Mouse (Mus musculus) 416B (cell line): ENCODE results near the gene Pld6.

Experiments
- DNase-seq: peaks from one replicate; pipeline ENCODE4 v3.0.0; 2011; ENCODE audit warnings: low read depth

The Pld6 gene

DNA sequence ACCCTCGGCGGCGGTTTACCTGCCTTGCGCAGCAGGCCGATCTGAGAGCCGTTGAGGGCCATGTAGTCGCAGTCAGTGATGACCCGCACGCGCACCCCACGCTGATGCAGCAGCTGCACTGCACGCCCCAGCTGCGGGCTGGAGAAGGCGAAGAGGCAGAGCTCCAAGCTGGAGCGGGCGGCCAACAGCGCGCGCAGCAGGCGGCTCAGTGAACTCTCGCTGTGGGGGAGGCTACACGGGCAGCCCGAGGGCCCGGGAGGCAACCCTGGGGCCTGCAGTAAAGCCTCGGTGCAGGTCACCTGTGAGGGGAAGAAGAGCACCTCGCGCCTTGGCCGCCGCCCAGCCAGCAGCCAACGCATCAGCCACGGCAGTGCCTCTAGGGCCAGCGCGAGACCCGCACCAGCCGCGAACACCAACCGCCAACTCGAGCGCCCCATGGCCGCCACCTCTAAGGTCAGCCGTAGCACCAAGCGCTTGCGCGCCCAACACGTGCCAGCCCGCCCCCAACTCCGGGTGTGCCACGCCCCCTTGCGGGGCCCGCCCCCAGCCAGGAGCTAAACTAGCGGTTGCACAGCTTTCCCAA, at the start of gene Pld6:
Gene Pld6, minus strand, starts transcription at position 447 of the 583 bp plus-strand sequence.
- DNase-seq: no peak

DNA sequence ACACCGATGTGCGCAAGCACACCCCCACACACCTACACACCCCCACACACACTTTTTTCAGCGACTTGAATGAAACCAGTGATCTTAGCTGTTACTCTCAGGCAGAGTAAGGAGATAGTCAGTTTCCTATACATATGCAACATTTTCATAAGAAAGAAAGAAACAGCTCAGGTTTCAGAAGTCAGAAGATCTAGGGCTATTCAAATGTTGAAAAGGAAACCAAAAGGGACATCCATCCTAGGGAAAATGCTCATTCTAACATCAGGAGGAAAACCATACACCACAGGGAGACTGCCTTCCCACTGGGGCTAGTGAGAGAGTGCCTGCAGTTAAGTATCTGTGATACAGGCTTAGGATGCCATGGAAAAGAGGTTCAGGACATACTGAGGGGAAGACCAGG, 34.2 kb upstream of the Pld6 start:
- DNase-seq: no peak

DNA sequence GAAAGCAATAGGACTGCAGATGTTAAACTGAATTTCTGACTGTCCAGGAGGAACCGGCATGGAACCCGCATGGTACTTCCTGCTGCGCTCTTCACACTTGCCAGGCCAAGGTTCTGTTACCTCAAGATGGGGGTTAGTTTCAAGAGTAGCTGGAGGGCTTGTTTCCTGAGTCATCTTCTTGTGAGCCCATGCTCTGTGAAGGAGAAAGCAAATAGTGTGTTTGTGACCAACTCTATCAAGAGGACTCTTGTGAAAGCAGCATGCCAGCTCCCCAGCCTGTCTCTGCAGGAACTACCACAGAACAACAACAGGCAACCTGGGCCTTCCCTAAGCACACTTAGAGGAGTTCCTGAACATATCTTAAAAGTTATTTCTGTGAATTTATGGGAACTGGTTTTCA, 30.5 kb upstream of the Pld6 start:
- DNase-seq: no peak

DNA sequence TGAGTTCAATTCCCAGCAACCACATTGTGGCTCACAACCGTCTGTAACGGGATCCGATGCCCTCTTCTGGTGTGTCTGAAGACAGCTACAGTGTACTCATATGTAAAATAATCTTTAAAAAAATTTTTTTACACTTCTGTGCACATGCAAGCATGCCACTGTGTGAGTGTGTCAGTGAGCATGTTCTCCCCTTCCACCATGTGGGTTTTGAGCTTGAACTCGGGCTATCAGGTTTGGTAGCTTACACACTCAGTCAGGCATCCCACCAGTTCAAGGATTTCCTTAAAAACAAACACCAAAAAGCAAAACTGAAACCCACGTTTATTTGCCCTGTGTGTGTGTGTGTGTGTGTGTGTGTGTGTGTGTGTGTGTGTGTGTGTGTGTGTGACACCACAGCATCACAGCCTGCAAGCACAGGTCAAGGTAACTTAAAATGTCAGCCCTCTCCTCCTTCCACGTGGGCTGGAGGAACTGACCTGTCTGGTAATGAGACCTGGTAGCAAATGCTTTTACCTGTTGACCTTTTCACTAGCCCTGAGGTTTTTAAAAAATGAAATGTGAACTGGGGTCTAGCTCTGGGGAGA, 28.1 kb upstream of the Pld6 start:
- DNase-seq: no peak

DNA sequence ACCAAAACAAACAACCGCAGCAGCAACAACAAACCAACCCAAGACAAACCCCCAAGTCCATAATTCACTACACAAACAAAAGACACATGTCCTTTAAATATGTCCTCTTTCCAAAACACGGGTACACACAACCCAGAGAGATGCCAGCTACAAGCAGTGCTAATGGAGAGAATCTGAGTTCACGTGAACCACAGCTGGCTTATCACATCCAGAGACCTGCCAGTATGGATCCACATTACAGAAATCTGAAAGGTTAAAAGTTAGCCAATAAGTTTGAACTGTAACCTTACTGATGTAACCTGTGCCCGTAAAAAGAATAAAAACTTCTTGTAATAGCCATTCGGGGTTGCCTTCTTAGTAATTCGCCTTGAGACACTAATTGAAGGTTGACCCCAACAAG, 27.5 kb upstream of the Pld6 start:
- DNase-seq: no peak

DNA sequence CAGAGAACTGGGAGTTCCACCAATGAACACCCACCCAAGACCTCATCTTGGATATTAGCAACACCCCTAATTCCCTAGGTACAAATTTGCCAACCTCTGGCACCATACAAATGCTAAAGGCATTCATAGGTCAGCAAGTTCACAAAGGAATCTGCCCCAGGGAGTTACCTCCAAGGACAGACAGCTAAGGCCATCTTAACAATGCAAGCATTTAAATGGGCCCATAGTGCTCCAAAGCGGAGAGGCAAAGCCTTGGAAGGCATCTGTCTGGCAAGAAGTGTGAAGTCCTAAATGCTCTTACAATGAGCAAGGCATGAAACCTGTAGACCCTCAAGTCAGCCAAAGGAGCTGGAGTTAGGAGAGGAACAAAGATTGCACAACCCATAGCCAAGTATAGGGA, 26.9 kb upstream of the Pld6 start:
- DNase-seq: no peak

DNA sequence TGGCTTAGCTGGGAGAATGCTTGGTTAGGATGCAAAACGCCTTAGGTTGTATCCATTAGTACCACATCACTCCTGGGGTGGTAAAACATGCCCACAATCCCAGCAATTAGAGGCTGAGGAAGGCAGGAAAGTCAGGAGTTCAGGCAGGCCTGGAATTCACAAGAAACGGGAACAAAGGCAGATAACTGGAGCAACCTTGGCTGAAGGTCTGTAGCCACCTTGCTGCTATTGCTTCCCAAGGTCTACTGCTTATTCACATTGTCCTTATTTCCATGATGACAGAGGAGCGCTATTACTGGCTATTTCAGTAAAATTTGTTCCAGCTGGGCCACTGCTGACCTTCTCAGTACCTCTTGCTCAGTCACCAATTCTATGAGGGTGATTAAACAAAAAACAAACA, 25.8 kb upstream of the Pld6 start:
- DNase-seq: no peak

DNA sequence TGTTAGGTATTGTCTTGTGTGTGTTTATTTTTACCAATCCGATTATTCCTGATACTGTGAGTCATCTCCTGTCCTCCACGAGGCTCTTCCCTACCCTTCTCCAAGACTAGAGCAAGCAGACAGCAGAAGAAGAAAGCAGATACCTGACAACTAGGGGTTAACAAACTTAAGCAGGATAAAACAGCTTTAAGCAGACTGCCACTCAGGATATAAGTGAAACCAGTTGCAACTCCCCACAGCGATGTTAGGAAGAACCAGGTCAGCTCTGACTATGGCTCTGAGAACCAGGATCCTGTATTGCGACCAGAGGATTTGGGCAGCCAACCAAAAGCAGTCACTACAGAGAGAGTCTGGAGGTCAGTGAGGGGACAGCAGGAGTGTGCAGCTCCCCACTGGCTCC, 23.8 kb upstream of the Pld6 start:
- no peak for DNase-seq

DNA sequence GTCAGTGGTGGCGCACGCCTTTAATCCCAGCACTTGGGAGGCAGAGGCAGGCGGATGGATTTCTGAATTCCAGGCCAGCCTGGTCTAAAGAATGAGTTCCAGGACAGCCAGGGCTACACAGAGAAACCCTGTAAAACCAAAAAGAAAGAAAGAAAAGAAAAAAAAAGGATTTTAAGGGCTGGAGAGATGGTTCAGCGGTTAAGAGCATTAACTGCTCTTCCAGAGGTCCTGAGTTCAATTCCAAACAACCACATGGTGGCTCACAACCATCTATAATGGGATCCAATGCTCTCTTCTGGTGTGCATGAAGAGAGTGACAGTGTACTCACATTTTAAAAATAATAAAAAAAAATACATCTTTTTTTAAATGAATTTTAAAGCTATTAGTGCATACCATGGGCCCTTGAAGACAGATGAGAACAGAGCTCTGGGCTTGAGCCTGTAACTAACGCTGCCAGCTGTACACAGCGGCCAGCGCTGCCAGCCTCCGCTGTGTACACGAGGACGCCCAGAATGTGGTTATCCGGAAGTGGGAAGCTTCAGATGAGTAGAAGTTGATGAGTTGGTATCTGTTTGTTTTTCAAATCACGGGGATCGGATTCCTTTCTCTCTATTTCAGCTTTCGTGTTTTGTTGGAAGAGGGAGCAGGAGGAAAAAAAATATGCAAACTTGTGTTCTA, 23.2 kb upstream of the Pld6 start:
- peak; percentile 73 for DNase-seq

DNA sequence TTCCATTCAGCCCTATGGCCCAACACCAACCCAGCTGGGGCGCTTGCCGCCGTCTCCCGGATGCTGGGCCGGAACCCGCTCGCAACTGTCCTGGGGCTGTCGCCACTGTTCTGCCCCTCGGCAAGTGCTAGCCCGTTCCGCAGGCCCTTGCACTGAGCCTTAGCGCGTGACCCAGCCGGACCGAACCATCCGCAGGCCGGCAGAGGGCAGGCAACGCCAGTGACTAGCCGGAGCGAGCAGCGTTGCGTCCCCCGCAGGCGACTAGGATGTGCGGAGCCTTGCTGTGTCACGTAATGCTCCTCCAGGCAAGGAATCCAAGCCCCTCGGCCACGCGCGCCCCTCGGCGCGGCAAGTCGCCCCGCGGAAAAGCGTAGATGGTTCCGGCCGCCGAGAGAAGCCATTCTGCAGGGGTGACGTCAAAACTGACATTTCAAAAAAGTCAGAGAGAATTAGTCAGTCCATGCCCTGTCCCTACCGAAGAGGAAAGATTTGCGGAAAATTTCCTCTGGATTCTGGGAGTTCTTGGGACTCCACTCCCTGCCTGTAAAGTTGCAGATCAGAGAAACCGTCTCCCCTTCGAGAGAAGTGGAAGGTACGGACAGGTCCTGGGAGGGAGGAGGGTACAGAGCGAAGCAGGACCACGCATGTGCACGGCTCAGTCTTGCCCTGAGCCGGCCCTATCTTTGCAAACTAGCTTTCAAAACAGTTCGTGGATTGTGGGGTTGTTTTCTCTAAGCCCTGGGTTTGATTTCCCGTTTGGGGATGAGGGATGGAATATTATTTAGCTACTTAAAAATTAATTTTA, 22.4 kb upstream of the Pld6 start, which contains the start of gene Flcn:
Gene Flcn, minus strand, starts transcription at position 347 of the 805 bp plus-strand sequence.
- DNase-seq: peak; percentile 94

DNA sequence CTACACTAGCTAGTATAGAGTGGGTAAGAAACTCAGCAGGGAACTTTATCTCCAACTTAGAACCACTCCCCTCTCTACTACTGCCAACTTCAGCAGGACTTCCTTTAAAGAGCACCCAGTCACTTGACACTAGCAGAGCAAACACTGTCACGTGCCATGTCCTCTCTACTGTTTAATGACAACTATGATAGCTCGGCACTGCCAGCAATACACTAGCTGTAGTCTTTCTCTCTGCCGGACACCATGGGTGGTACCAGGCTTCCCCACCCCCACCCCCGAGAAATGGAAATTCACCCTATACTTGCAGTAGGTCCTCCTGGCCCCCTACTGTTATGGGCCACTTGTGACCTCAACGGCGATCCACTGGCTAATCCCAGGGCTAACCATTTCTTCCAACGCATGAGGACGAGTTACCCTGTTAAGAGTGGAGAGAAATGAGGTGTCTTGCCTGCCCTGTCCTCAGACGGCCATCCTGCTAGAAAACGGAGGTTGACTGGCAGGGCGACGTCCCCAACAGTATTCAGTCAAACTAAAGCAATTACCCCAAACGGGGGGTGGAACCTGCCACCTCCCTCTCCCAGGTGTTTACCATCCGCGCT, 21.7 kb upstream of the Pld6 start:
- DNase-seq: peak; percentile 77

DNA sequence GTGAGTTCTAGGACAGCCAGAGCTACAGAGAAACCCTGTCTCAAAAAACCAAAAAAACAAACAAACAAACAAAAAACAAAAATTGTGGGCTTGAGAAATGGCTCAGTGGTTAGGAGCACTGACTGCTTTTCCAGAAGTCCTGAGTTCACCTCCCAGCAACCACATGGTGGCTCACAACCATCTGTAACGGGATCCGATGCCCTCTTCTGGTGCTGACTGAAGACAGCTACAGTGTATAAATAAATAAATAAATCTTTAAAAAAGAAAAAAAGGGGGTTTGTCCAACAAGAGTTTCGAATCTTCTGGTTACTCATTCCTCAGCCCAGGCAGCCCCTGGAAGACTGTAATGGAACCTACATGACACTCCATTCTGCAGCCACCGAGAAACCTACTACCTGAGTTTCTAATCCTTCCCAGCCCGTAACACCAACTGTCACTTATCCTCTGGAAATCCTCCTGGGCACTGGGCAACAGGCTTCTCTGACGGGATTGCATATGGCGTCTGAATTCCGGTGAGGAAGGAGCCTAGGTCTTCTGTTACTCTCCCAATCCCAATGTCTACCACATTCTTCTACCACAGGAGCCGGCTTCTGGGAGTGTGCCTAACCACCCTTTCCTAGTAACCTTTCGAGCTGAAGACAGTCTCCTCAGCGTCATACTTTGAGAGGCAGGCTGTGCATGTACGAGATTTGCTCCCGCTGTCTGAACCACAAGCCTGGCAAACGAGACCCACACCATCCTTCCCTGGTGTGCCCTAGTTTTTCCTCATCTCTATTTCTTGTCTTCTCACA, 20.9 kb upstream of the Pld6 start:
- peak; percentile 37 for DNase-seq

DNA sequence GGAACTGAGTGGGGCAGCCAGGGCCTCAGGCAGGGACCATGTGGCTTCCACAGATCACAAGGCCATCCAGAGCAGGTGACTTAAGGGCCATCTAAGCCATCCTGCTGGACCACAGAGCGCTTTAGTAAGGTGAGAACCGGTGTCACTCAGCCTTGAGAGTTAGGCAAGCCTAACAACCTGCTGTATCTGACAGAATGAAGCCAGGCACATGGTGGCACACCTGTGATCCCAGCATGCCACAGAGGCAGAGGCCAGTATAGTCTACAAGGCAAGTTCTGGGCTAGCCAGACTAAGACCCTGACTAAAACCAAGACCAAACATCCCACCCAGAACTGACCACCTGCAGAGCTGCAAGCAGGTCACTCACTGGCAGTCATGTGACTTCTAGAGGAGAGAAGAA, 18.2 kb upstream of the Pld6 start:
- DNase-seq: no peak

DNA sequence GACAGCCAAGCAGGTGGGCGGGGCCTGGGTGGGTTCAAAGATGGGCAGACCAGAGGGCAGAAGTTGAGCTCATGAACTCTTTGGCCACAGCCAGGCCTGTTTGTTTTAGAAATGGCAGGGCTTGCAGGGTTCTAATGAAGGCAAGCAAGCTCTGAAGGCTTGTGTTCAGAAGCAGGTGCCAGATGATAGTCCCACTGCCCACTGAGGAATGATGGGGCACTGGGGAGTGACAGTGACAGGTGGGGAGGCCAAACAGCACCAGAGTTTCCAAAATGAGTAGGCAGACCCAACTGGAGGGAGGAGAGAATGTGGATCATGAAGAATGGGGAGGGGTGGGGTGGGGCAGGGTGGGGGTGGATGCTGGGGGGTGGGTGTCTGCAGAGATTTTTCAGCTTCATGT, 17.8 kb upstream of the Pld6 start:
- no peak for DNase-seq

DNA sequence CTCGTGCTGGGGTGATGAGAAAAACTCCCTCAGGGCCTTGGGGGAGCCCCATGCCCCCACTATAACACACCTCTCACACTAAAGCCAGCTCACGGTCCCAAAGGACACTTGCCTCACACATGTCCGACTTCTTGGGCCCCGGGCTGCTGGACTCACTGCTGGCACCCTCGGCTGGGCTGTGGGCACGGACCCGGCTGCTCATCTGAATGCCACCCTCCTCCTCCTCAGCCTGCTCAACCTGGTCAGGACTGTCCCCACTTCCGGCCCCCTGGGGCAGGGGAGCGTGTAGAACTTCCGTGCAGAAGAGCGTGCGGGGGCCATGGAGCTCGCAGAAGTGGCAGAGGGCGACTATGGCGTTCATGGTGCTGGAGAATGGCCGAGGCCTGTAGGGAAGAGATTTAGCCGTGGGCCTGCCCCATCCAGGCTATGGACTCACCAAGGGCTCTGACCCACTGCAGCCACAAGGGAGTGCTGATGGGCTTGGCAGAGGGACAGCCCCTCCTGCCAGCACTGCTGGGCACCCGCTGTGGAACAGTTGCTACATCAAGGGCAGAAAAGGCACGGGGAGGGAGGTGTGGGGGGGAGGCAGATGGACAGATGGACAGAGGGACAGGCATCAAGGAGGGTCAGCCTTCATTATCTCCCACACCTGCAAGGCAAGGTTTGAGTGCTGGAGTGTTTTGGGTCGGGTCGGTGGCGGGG, 17.1 kb upstream of the Pld6 start:
- no peak for DNase-seq

DNA sequence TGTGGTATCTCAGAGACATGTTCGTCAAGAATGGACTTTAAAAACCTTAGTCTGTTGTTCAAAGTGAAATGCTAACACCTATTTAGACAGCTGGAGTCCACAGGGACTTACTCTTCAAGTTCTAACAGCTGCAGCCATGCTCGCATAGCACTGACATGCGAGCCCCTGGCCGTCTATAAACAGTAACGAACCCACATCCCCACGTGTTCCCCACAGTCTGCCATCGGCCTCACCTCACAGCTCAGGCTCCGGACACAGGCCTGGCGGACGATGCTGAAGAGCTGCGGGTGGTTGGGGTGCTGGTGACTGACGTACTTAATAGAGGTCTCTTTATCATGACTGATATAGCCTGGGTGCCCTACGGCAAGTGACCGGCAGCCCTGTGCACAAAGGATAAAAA, 16.1 kb upstream of the Pld6 start:
- no peak for DNase-seq

DNA sequence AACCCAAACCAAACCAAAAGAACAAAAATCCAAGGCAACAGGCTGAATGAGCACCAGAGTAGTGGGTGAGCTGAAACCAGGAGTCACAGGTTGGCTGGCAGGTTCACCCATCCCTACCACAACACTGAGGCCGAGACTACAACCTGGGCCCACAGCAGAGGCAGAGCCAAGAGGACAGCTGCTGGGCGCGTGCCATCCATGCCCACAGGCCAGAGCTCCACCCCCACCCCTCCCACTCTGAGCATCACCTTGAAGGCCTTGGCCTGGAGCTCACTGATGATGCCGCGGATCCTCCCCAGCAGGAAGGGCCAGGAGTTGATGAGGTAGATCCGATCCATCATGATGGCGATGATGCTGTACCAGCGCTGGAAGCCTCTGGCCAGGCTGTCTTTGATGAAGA, 14.4 kb upstream of the Pld6 start:
- no peak for DNase-seq

DNA sequence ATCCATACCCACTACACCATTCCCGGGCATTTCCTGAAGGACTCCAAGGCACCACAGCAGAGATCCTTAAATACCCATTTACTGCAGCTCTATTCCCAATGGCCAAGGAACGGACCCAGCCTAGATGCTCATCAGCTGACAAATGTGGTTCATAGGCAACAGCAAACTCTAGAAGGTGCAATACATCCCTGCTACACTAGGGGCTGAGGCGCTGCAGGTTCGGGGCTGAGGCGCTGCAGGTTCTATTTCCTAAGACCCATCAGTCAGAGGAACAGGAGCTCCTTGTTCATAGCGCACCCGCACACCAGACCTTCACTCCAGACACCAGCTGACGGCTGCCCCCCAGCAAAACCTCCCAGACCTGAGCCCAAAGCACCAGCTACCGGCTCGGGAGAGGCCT, 13.0 kb upstream of the Pld6 start:
- DNase-seq: peak; percentile 14

DNA sequence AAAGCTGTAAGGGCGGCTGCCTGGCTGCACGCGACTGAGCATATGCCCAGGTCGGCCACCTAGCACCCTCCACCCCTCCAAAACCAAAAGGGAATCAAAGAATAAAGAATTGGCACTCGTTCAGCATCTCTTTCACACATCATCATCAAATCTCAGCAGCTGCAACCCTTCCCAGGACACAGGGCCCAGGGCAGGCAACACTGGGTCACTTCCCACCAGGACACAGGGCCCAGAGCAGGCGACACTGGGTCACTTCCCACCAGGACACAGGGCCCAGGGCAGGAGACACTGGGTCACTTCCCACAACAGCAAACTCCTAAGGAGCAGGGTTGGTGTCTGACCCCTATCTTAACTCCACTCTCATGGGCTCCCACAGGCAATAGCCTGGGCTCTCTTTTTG, 5.9 kb upstream of the Pld6 start:
- DNase-seq: no peak

DNA sequence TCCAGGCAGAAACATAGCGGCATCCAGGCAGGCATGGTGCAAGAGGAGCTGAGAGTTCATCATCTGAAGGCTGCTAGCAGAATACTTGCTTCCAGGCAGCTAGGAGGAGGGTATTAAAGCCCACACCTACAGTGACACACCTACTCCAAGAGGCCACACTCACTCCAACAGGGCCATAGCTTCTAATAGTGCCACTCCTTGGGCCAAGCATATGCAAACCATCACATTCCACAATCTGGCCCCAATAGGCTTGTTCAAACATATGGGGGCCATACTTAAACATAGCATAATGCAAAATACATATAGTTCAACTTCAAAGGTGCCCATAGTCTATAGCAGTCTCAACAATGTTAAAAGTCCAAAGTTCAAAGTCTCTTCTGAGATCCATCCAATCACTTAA, 1.9 kb upstream of the Pld6 start:
- no peak for DNase-seq
